Mouse (Mus musculus) left cerebral cortex, adult 11 months (tissue): ENCODE data around the gene Gm47985.
"Not testable (repeated sequence)": the region's sequence is repeated elsewhere in the genome, so short reads cannot be mapped to it uniquely, and the experiment has no call there.

Experiments used
- DNase-seq: peaks from one replicate; pipeline ENCODE4 v3.0.0; 2022; ENCODE audit warnings: low spot score

Gm47985 gene

GRCm38 (mm10) chr1:151182266-151182665 is at the start of gene Gm47985:
TSS of gene Gm47985 (plus strand) at chr1:151182537.
- not testable (repeated sequence) for DNase-seq

- no peak for DNase-seq
Observed at GRCm38 (mm10) chr1:151132686-151133085, 49.7 kb upstream of the Gm47985 start.

- peak; percentile 42 for DNase-seq
Observed at GRCm38 (mm10) chr1:151138388-151138787, 43.9 kb upstream of the Gm47985 start.

GRCm38 (mm10) chr1:151140956-151141355 is 41.4 kb upstream of the Gm47985 start:
- no peak for DNase-seq

GRCm38 (mm10) chr1:151144471-151145146 is 37.7 kb upstream of the Gm47985 start:
- DNase-seq = no peak

- no peak for DNase-seq
Observed at GRCm38 (mm10) chr1:151147801-151148200, 34.5 kb upstream of the Gm47985 start.

GRCm38 (mm10) chr1:151150211-151150610 is 32.1 kb upstream of the Gm47985 start:
- DNase-seq = no peak

- DNase-seq = no peak
Observed at GRCm38 (mm10) chr1:151151089-151151488, 31.2 kb upstream of the Gm47985 start.

- no peak for DNase-seq
Observed at GRCm38 (mm10) chr1:151153056-151153652, 29.2 kb upstream of the Gm47985 start.

- not testable (repeated sequence) for DNase-seq
Observed at GRCm38 (mm10) chr1:151154131-151154530, 28.2 kb upstream of the Gm47985 start.

- DNase-seq = no peak
Observed at GRCm38 (mm10) chr1:151156129-151156528, 26.2 kb upstream of the Gm47985 start.

GRCm38 (mm10) chr1:151156777-151157632 is 25.3 kb upstream of the Gm47985 start:
- DNase-seq = no peak

GRCm38 (mm10) chr1:151157963-151158856 is 24.1 kb upstream of the Gm47985 start:
- no peak for DNase-seq

GRCm38 (mm10) chr1:151158857-151159510 is 23.4 kb upstream of the Gm47985 start:
- DNase-seq = no peak

- DNase-seq = no peak
Observed at GRCm38 (mm10) chr1:151166031-151166430, 16.3 kb upstream of the Gm47985 start.

- DNase-seq = no peak
Observed at GRCm38 (mm10) chr1:151167297-151168047, 14.9 kb upstream of the Gm47985 start.

GRCm38 (mm10) chr1:151168637-151169036 is 13.7 kb upstream of the Gm47985 start:
- no peak for DNase-seq

GRCm38 (mm10) chr1:151171572-151172461 is 10.5 kb upstream of the Gm47985 start:
- DNase-seq = no peak
